Mouse (Mus musculus) intestine, postnatal 0 days (tissue): Measurements from ENCODE around the gene Shb. TPM values are rescaled to one million over a fixed set of nuclear protein-coding genes. Genes with fewer than 3 reads are reported as not detected.
A peak's percentile ranks its signal among the peaks of the same experiment; 100 is the strongest.
"Not testable (repeated sequence)": the region's sequence is repeated elsewhere in the genome, so short reads cannot be mapped to it uniquely, and the experiment has no call there.

ENCODE experiments used
- ATAC-seq: fragments of 200-750 bp; cut with Nextera tagmentation; 2 replicates; pipeline ENCODE4 v1.8.0; 2017; ENCODE audit warnings: mild to moderate bottlenecking, moderate TSS enrichment, moderate library complexity
- H3K27ac ChIP-seq: fragments of 300-500 bp; sonication (generic); 2 replicates; pipeline ENCODE4 v1.5.1; 2014; ENCODE audit warnings: mild to moderate bottlenecking, low read depth, low read length, moderate library complexity
- H3K27me3 ChIP-seq: fragments of 300-500 bp; sonication (generic); replicated peaks from 2 replicates; pipeline ENCODE4 v1.6.1; 2014; ENCODE audit warnings: low read length, mixed read lengths; ENCODE audit not compliant: control insufficient read depth, insufficient read depth
- H3K36me3 ChIP-seq: fragments of 300-500 bp; sonication (generic); 2 replicates; pipeline ENCODE4 v1.6.1; 2014; ENCODE audit warnings: mild to moderate bottlenecking, moderate library complexity; ENCODE audit not compliant: control insufficient read depth, insufficient read depth
- H3K4me1 ChIP-seq: fragments of 300-500 bp; sonication (generic); replicated peaks from 2 replicates; pipeline ENCODE4 v1.6.1; 2014; ENCODE audit warnings: antibody characterized with exemption, low read length, mixed read lengths; ENCODE audit not compliant: control insufficient read depth, insufficient read depth
- H3K4me2 ChIP-seq: fragments of 300-500 bp; sonication (generic); replicated peaks from 2 replicates; pipeline ENCODE4 v1.6.1; 2014; ENCODE audit warnings: low read depth, mild to moderate bottlenecking, moderate library complexity
- H3K4me3 ChIP-seq: fragments of 300-500 bp; sonication (generic); 2 replicates; pipeline ENCODE4 v1.5.1; 2014; ENCODE audit warnings: low read depth, low read length
- H3K9ac ChIP-seq: fragments of 300-500 bp; sonication (generic); 2 replicates; pipeline ENCODE4 v1.6.1; 2014; ENCODE audit warnings: mild to moderate bottlenecking, low read depth, low read length
- H3K9me3 ChIP-seq: fragments of 300-500 bp; sonication (generic); 2 replicates; pipeline ENCODE4 v1.6.1; 2016; ENCODE audit warnings: mixed run types; ENCODE audit not compliant: control insufficient read depth
- CTCF ChIP-seq: sonication (generic); IDR thresholded peaks from 2 replicates; pipeline ENCODE4 v1.5.1; 2016; ENCODE audit warnings: low read depth, mild to moderate bottlenecking, control low read depth, antibody characterized with exemption, moderate library complexity
- WGBS: fragments of 180-500 bp; shearing (Covaris S2); extraction: QIAGEN DNeasy Blood & Tissue Kit; methylation state at CpG from one replicate; pipeline ENCODE4 v1.1.7; 2014; 5-methylcytosine and 5-hydroxymethylcytosine counted together
- polyA plus RNA-seq: library from polyadenylated mRNA; unstranded; fragments of >200 nt; fragmentation: Nextera tagmentation; extraction: Ambion mirVana; gene quantifications from 2 replicates; pipeline ENCODE4 v1.2.1, GENCODE M21; 2015

Shb gene
- polyA plus RNA-seq, 1 experiment from 2014 or later: 7.2 TPM

DNA sequence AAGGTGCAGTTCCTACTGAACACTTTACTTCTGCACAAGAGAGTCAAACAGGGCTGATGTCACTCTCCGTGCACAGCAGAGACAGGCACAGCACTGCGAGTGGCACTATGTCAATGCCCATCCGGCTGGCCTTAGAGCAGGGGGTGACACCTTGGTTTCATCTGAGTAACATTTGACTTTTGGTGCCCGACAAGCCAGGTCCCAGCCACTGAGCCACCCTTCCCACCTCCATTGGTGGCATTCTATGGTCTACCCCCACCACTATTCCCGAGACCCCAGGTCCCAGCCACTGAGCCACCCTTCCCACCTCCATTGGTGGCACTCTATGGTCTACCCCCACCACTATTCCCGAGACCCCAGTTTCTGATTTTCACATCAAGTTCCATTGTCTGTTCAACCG, 128.2 kb downstream of the Shb start:
- ATAC-seq: no peak
- 90% methylated on average over 7 of the region's 7 CpGs for WGBS
- TF ChIP-seq CTCF: no peak
- Histone ChIP-seq H3K4me2 (no peak overlapping the region), H3K4me1 (peaks cover 8% of the 10 kb centered on the region; the same call in 1 of the 2 replicates), H3K36me3 (peaks cover 38% of the 10 kb centered on the region), H3K27me3 (no peaks in the 10 kb centered on the region), H3K9ac (no peak overlapping the region), H3K27ac (peak overlapping the region; percentile 68; the same call in 1 of the 2 replicates), H3K4me3 (no peak overlapping the region), H3K9me3 (no peaks in the 10 kb centered on the region)

GRCm38 (mm10) chr4:45403499-45403878, 128.8 kb downstream of the Shb start:
- no peaks in the 10 kb centered on the region for H3K9me3 ChIP-seq
- H3K9ac ChIP-seq: no peak overlapping the region
- TF ChIP-seq CTCF: no peak
- no peak overlapping the region for H3K4me2 ChIP-seq
- no peaks in the 10 kb centered on the region for H3K27me3 ChIP-seq
- ATAC-seq: 0 out of 2 replicates have a peak, but pooled peaks have one; percentile 9
- H3K36me3 ChIP-seq: peaks cover 42% of the 10 kb centered on the region
- H3K4me1 ChIP-seq: peaks cover 8% of the 10 kb centered on the region; the same call in 1 of the 2 replicates
- WGBS: 42% methylated on average over 7 of the region's 7 CpGs
- H3K4me3 ChIP-seq: no peak overlapping the region
- H3K27ac ChIP-seq: peak overlapping the region; percentile 70

DNA sequence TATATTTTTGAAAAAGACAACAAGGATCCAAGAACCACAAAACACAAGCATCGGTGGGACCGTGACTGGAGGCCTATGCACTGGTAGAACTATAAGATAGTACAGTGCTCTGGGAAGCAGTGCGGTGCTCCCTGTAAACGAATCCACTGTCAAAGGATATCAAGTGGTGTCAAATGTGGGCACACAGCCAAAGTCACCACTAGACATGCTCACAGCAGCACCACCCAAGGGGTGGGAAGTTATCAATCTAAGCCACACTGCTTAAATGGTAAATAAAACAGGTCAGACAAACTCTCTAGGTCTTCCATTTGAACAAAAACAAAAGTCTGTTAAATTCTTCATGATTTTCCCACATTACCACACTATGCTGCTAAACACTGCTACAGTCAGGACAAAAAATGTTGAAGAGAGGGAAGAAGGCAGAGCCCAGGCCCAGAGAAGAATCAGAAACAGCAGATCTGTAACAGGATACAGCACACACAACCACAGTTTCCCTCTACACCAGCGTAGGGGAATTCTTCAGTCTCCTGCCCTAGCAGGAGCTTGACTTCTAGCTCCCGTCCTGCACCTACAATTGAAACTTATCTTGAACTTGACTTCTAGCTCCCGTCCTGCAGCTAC, 129.3 kb downstream of the Shb start:
- WGBS: 41% methylated on average over 7 of the region's 7 CpGs
- no peak overlapping the region for H3K9ac ChIP-seq
- H3K27ac ChIP-seq: peak overlapping the region; percentile 70
- peaks cover 42% of the 10 kb centered on the region for H3K36me3 ChIP-seq
- no peaks in the 10 kb centered on the region for H3K27me3 ChIP-seq
- no peak for TF ChIP-seq CTCF
- H3K4me1 ChIP-seq: peaks cover 8% of the 10 kb centered on the region; the same call in 1 of the 2 replicates
- peak; percentile 8; the same call in 1 of the 2 replicates for ATAC-seq
- H3K9me3 ChIP-seq: no peaks in the 10 kb centered on the region
- H3K4me2 ChIP-seq: peak overlapping the region; percentile 17; the same call in 1 of the 2 replicates
- no peak overlapping the region for H3K4me3 ChIP-seq

- Histone ChIP-seq H3K4me1 (peaks cover 8% of the 10 kb centered on the region; the same call in 1 of the 2 replicates), H3K27ac (peak overlapping the region; percentile 70; the same call in 1 of the 2 replicates), H3K27me3 (no peaks in the 10 kb centered on the region), H3K9me3 (no peaks in the 10 kb centered on the region), H3K4me2 (no peak overlapping the region), H3K4me3 (no peak overlapping the region), H3K9ac (no peak overlapping the region), H3K36me3 (peaks cover 47% of the 10 kb centered on the region)
- TF ChIP-seq CTCF: no peak
- 93% methylated on average over 4 of the region's 4 CpGs for WGBS
- ATAC-seq: no peak
Observed at GRCm38 (mm10) chr4:45402281-45402680, 130.0 kb downstream of the Shb start.

DNA sequence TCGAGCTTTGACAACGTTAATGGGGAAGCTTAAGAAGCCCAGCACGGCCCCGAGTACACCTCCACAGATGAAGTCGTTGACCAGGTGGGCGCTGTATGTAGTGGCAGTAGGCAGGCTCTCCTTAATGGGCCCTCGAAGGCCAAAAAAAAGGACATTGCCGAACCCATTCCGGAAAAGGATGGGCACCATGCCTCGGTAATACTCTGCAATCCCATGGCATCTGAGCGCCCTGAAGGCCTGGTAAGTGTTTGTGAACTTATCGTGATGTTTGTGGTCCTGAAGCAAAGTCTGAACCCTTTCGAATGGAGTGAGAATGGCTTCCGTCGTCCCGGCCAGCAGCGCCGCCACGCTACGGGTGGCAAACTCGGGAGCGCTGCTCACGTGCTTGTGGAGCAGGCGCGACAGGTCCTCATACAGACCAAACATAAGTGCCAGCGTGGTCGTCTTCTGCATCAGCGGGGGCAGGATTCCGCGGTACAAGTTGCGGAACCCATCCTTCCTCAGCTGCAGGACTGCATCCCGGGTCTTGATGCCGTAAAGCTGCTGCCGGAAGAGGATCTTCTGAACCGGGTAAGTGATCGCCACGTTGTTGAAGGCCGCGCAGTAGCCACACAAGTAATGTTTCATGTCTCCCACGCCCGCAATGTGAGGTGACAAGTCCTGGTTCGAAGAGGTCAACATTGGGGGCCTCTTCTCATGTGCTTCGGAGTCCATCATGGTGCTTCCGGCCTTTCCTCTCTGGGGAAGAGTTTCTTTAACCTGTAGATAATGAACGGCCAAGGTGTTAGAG, 132.7 kb downstream of the Shb start:
- H3K27ac ChIP-seq: no peak overlapping the region
- H3K4me3 ChIP-seq: no peak overlapping the region
- H3K36me3 ChIP-seq: peaks cover 59% of the 10 kb centered on the region
- H3K4me2 ChIP-seq: no peak overlapping the region
- WGBS: 94% methylated on average over 45 of the region's 45 CpGs
- no peaks in the 10 kb centered on the region for H3K4me1 ChIP-seq
- no peaks in the 10 kb centered on the region for H3K27me3 ChIP-seq
- no peak for ATAC-seq
- TF ChIP-seq CTCF: no peak
- no peak overlapping the region for H3K9ac ChIP-seq
- H3K9me3 ChIP-seq: no peaks in the 10 kb centered on the region

DNA sequence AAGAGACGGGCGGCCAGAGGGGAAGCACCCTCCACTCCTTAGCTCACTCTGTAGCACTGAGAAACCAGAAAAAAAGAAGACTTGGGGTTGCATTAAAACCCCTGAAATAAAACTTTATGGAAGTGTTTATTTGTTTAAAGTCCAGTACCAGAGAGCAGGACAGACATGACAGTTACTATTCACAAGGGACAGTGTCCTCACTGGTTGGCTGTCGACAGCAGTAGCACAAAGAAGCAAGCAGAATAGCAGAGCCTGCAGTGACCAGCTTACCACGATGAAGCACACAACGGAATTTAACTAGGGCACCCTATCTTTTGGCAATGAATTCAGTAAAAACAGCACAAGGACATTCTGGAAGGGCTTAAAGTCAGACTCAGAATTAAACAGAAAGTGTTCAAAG, 134.0 kb downstream of the Shb start:
- not testable (repeated sequence) for H3K27ac ChIP-seq, H3K4me2 ChIP-seq, H3K27me3 ChIP-seq, H3K4me3 ChIP-seq, H3K9ac ChIP-seq, ATAC-seq, H3K9me3 ChIP-seq, H3K4me1 ChIP-seq
- H3K36me3 ChIP-seq: peaks cover 46% of the 10 kb centered on the region
- 78% methylated on average over 5 of the region's 5 CpGs for WGBS

GRCm38 (mm10) chr4:45396211-45396610, 136.1 kb downstream of the Shb start:
- not testable (repeated sequence) for H3K9ac ChIP-seq, H3K9me3 ChIP-seq, H3K4me1 ChIP-seq, H3K27ac ChIP-seq, ATAC-seq, H3K4me2 ChIP-seq, H3K27me3 ChIP-seq, H3K4me3 ChIP-seq
- H3K36me3 ChIP-seq: peaks cover 39% of the 10 kb centered on the region
- WGBS: 75% methylated on average over 5 of the region's 6 CpGs
